Mouse (Mus musculus) thymus, adult 2 months (tissue): ENCODE measurements around the gene Gmcl1. TPM values are rescaled to one million over a fixed set of nuclear protein-coding genes. Genes with fewer than 3 reads are reported as not detected.
A peak's percentile ranks its signal among the peaks of the same experiment; 100 is the strongest.

Source experiments
- DNase-seq: peaks from one replicate; pipeline ENCODE4 v3.0.0; 2021
- H3K27ac ChIP-seq: fragments of 200-500 bp; 2 replicates; pipeline ENCODE4 v1.5.1; 2012; ENCODE audit warnings: low read length, control low read depth; ENCODE audit not compliant: control insufficient read depth, insufficient read depth
- H3K27me3 ChIP-seq: fragments of 200-500 bp; 2 replicates; pipeline ENCODE4 v1.6.1; 2012; ENCODE audit warnings: mild to moderate bottlenecking, low read length, moderate library complexity, mixed read lengths; ENCODE audit not compliant: control insufficient read depth, insufficient read depth
- H3K36me3 ChIP-seq: fragments of 200-500 bp; 2 replicates; pipeline ENCODE4 v1.6.1; 2012; ENCODE audit warnings: mild to moderate bottlenecking, low read length, moderate library complexity; ENCODE audit not compliant: control insufficient read depth, insufficient read depth
- H3K4me1 ChIP-seq: fragments of 200-500 bp; replicated peaks from 2 replicates; pipeline ENCODE4 v1.6.1; 2012; ENCODE audit warnings: low read length; ENCODE audit not compliant: control insufficient read depth, insufficient read depth
- H3K4me3 ChIP-seq: fragments of 200-500 bp; 2 replicates; pipeline ENCODE4 v1.5.1; 2012; ENCODE audit warnings: mild to moderate bottlenecking, low read length, control low read depth, moderate library complexity; ENCODE audit not compliant: control insufficient read depth, insufficient read depth
- CTCF ChIP-seq: fragments of 200-500 bp; IDR thresholded peaks from 2 replicates; pipeline ENCODE4 v1.5.1; 2012; ENCODE audit warnings: mild to moderate bottlenecking, control low read depth, low read length, moderate library complexity, borderline replicate concordance; ENCODE audit not compliant: control insufficient read depth, poor library complexity, insufficient read depth; ENCODE audit errors: extremely low read depth
- POLR2A ChIP-seq: fragments of 200-500 bp; IDR thresholded peaks from 2 replicates; pipeline ENCODE4 v1.6.1; 2012; ENCODE audit warnings: mild to moderate bottlenecking, low read length, control low read depth, moderate library complexity; ENCODE audit not compliant: control insufficient read depth, poor library complexity, insufficient read depth; ENCODE audit errors: extremely low read depth
- WGBS: fragments of 180-500 bp; shearing (Covaris S2); methylation state at CpG from one replicate; pipeline ENCODE4 v1.1.7; 2018; 5-methylcytosine and 5-hydroxymethylcytosine counted together
- polyA plus RNA-seq: library from polyadenylated mRNA; depleted of rRNA; stranded (reverse); fragments of >200 nt; gene quantifications from 2 replicates; pipeline ENCODE4 v1.2.3, GENCODE M21; 2012; rRNA removed

Gmcl1 gene
- polyA plus RNA-seq, 1 experiment: 17.3 TPM

DNA sequence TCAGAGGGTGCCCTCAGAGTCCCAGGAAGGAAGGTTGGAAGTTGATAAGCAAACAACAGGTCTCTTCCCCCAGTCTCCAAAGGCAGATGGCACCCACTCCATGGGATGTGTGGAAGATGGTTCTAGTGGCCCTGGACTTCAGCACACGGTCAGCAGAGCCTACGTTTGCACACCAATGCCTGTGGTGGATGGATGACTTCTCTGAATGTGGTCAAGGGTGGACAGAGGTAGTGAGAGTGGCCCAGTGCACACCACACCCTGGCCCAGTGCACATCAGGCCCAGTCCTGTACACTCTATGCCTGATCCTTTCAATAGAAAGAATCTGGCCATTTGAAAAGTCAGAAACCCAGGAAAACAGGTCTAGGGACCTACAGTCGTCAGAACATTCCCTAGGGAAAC is 74.7 kb downstream of the Gmcl1 start:
- TF ChIP-seq CTCF (no peak), POLR2A (no peak)
- 90% methylated on average over 3 of the region's 3 CpGs for WGBS
- Histone ChIP-seq H3K4me1 (no peaks in the 10 kb centered on the region), H3K27ac (no peak overlapping the region), H3K36me3 (peaks cover 32% of the 10 kb centered on the region), H3K27me3 (no peaks in the 10 kb centered on the region), H3K4me3 (no peak overlapping the region)
- no peak for DNase-seq

DNA sequence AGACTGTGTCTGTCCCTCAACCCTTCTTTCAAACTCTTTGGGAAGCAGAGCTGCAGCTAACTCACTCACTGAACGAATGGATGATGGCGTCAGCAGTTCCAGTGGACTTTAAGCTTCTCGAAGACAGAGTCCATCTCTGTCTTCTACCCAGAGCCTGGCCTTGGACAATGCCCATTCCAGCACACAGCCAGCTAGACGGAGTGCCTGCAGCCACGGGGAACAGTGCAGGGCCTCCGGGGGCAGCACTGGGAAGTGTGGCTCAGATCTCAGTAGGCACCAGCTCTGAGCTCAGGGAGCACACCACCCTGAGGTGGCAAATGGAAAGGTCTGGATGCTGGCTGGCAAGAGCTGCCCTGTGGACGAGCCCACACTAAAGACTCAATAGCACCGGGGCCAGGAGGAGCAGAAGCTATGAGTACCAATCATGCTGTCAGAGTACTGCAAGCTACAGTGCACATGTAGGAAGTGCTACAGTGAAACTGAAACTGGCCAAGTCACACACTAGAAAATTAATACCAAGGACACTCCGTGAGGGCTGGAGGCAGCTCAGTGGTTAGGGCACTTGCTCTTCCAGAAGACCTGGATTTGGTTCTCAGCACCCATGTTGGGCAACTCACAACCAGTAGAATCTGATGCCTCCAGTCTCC is 78.8 kb downstream of the Gmcl1 start:
- DNase-seq: no peak
- TF ChIP-seq CTCF (no peak), POLR2A (no peak)
- Histone ChIP-seq H3K27me3 (no peaks in the 10 kb centered on the region), H3K27ac (no peak overlapping the region), H3K4me1 (no peaks in the 10 kb centered on the region), H3K36me3 (peaks cover 32% of the 10 kb centered on the region), H3K4me3 (no peak overlapping the region)
- WGBS: 88% methylated on average over 9 of the region's 9 CpGs

DNA sequence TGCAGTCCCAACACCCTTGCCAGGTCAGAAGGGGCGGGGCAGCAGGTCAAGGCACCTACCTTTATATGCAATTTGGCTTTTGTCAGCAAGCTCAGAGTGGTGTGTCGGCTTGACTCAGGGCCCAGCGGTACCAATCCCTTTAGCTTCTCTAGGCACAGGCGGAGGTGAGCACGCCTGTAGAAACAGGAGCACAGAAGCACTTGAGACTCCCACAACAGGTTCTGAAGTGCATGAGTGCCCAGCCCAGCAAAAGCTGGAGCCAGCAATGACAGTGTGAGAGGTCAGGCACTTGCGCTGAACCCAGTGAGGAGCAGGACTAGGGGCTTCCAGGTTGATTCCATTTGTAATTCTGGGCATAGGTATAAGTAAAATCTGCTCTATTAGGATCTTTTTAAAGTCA is 80.2 kb downstream of the Gmcl1 start:
- 96% methylated on average over 6 of the region's 6 CpGs for WGBS
- H3K36me3 ChIP-seq: peaks cover 26% of the 10 kb centered on the region
- H3K27me3 ChIP-seq: no peaks in the 10 kb centered on the region
- no peak for DNase-seq
- H3K4me3 ChIP-seq: no peak overlapping the region
- H3K27ac ChIP-seq: no peak overlapping the region
- TF ChIP-seq CTCF (no peak), POLR2A (no peak)
- no peaks in the 10 kb centered on the region for H3K4me1 ChIP-seq

DNA sequence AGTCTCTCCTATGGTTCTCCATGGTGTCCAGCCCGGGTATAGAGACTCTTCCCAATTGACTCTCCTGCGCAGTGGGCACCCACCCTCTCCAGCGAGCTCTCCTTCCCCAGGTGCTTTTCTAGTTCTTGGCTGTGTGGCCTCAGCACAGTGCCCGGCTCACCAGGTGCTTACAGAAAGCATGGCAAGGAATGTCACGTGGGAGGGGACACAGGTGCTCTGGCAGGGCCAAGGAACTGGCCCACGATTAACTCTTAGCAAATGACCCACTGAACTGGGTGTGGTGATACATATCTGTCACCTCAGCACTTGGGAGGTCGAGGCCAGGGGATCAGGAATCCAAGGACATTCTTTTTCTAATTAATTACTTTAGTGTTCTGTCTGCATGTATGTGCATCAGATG is 87.0 kb downstream of the Gmcl1 start:
- WGBS: 89% methylated on average over 7 of the region's 7 CpGs
- no peak for DNase-seq
- peaks cover 16% of the 10 kb centered on the region for H3K4me1 ChIP-seq
- H3K27me3 ChIP-seq: no peaks in the 10 kb centered on the region
- no peak for TF ChIP-seq POLR2A
- TF ChIP-seq CTCF: no peak
- no peak overlapping the region for H3K4me3 ChIP-seq
- H3K27ac ChIP-seq: no peak overlapping the region
- peaks cover 14% of the 10 kb centered on the region for H3K36me3 ChIP-seq

DNA sequence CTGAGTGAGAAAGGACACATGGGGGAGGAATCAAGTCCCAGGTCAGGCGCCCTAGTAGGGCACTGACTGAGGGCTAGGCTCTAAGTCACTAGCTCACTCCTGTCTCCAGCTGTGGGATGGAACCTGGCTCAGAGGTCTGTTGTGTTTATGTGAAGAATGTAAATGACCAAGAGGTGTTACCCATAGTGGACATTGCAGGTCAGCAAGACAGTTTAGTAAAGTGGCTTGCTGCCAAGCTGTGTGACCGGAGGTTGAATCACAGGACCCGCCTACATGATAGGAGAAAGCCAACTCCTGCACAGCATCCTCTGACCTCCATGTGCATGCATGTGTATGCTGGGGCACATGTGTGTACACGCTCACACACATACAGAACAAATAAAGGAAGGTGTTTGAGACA is 87.6 kb downstream of the Gmcl1 start:
- WGBS: 92% methylated on average over 4 of the region's 4 CpGs
- peak overlapping the region; percentile 70; the same call in 1 of the 2 replicates for H3K27ac ChIP-seq

DNA sequence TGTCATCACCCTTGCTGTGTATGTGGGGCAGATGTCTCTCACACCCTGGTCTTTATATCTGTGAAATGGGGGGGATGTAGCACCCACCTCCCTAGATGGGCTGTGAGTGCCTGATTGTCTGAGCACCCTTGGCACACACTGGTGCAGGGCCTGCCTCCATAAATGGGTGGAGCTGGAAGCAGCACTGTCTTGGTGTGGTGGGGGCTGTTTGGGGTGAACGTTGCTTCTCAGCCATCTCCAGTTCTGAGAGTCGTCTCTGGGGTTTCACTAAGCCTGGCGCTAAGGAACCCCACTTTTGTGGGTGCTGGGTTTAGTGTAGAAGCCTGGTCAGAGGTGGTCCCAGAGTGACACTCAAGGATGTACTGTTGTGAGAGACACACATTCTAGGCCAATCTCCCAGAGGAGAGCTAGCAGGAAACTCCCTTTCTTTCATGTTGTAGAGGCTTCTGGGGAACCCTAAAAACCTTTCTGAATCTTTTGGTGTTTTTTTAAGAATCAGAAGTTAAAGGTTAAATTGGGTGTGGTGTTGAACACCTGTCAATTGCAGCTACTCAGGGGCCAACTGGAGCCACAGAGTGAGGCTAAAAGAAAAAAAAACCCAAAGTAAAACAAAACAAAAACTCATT is 88.3 kb downstream of the Gmcl1 start:
- Histone ChIP-seq H3K4me3 (no peak overlapping the region), H3K27ac (peak overlapping the region; percentile 13; the same call in 1 of the 2 replicates), H3K36me3 (peaks cover 1% of the 10 kb centered on the region), H3K27me3 (no peaks in the 10 kb centered on the region), H3K4me1 (peaks cover 16% of the 10 kb centered on the region)
- DNase-seq: peak; percentile 7
- 53% methylated on average over 3 of the region's 3 CpGs for WGBS
- TF ChIP-seq POLR2A (no peak), CTCF (no peak)

More for the DNA sequence above, 87.6 kb downstream of the Gmcl1 start:
- DNase-seq: no peak
- no peak for TF ChIP-seq CTCF
- TF ChIP-seq POLR2A: no peak
- Histone ChIP-seq H3K4me3 (no peak overlapping the region), H3K36me3 (peaks cover 8% of the 10 kb centered on the region), H3K27me3 (no peaks in the 10 kb centered on the region), H3K4me1 (peaks cover 16% of the 10 kb centered on the region)

Other genes starting within 250 kb of the Gmcl1 start
- gene Pcbp1, start 207.1 kb downstream of the Gmcl1 start, polyA plus RNA-seq: 291 and 363 TPM in 2 replicates
- gene Asprv1, start 105.2 kb downstream of the Gmcl1 start, polyA plus RNA-seq: 7.6 and 10.1 TPM in 2 replicates
- 28.6 and 31.0 TPM in 2 replicates for gene Mxd1, start 64.2 kb downstream of the Gmcl1 start, polyA plus RNA-seq
- gene Snrnp27, start 48.9 kb downstream of the Gmcl1 start, polyA plus RNA-seq: 14.0 and 14.5 TPM in 2 replicates
- gene Anxa4, start 60.2 kb upstream of the Gmcl1 start, polyA plus RNA-seq: 21.5 and 27.8 TPM in 2 replicates
- 59.2 and 79.9 TPM in 2 replicates for gene Aak1, start 116.1 kb upstream of the Gmcl1 start, polyA plus RNA-seq